Mouse (Mus musculus) kidney, adult 18-20 months (tissue): ENCODE measurements around the gene Rps10.
A peak's percentile ranks its signal among the peaks of the same experiment; 100 is the strongest.
"Not testable (repeated sequence)": the region's sequence is repeated elsewhere in the genome, so short reads cannot be mapped to it uniquely, and the experiment has no call there.

ENCODE experiments used
- DNase-seq: peaks from one replicate; pipeline ENCODE4 v3.0.0; 2021

Rps10 gene

DNA sequence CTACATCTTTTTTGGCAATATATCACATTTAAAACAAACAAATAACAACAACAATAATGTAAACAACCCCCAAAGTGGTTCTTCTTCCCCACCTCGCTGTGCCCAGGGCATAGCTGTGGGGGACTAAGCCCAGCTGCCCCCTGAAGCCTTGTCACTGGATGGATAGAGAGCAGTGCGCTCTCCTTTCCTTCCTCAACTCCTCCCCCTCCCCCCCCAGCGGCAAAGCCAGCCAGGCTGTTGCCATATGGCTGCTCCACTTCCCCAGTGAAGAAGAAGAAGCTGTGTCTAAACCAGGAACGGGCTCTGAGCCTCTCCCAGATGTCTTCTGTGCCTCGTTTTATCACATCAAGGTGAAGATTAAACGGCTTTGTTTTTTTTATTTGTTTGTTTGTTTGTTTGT, 6.6 kb upstream of the Rps10 start:
- no peak for DNase-seq

DNA sequence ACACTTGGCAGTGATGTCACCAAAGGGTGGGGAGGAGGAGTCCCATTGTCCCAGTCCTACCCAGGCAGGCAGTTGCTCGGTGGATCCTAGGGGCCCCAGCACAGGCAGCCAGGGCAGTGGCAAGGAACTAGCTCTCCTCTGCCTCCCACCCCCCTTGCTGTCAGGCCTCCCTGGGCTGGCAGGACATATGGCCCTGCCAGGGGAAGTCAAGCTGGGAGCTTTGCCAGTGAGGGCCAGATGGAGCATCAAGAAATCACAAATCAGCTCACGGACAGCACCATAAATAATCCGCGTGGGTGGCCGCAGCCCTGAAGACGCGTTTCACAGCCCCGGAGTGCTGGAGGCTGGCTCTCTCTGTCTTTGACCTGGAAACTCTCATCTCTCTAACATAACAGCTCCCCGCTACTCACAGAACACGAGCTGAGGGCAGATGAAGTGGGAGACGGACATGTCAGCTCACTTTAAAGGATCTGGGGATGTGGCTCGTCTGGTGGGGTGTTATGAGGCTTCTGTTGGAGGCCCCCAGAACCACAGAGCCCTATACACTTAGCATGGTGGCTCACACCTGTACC, 6.1 kb upstream of the Rps10 start:
- DNase-seq = no peak

- not testable (repeated sequence) for DNase-seq
Observed at GRCm38 (mm10) chr17:27639851-27640250, 3.4 kb upstream of the Rps10 start.

DNA sequence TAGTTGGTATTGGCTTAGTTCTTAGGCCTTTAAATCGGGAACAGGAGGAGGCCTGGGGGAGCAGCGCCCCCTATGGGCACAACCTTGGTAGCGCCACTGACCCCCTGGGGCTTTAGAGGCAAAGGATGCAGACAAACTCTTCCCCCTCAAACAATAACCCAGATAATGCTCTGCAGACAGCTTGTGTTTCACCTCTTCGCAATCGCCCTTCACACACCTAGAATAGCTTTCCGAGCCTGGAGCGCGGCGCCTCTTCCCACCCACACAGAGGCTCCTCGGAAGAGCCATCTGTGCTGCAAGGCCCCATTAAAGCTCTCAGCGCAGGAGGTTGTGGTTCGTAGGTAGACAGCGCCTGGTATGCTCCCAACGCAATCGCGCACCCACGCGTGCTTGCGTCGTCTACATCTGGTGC, 2.5 kb upstream of the Rps10 start:
- peak; percentile 34 for DNase-seq

DNA sequence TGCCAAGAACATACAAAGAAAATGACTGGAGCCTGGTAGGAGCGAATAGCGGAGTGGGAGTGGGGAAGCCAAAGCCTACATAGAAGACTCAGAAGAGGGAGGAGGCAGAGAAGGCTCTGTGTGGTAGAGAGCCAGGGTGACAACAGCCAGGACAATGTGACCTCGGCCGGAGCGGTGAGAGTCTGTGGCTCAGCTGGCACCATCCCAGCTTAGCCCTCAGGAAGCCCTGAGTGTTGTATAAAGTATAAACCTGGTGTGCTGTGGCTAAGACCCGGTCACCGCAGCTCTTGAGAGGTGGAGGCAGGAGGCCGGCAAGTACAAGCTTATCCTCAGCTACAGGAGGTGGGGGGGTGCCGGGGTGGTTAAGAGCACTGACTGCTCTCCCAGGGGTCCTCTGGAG, 864 bp upstream of the Rps10 start:
- no peak for DNase-seq

DNA sequence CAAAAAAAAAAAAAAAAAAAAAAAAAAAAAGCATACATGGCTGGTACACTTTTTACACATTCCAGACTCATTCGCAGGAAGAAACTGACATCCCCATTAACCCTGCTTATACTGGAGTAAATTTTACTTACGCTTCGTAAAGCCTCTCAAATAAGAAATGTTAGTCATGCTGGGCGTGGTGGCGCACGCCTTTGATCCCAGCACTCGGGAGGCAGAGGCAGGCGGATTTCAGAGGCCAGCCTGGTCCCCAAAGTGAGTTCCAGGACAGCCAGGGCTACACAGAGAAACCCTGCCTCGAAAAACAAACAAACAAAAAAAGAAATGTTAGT, 930 bp downstream of the Rps10 start:
- DNase-seq = not testable (repeated sequence)

GRCm38 (mm10) chr17:27634871-27635574, 1.4 kb downstream of the Rps10 start, which contains the start of gene RPS10-NUDT3:
Gene RPS10-NUDT3 (minus strand): TSS chr17:27635222.
- DNase-seq = peak; percentile 91

DNA sequence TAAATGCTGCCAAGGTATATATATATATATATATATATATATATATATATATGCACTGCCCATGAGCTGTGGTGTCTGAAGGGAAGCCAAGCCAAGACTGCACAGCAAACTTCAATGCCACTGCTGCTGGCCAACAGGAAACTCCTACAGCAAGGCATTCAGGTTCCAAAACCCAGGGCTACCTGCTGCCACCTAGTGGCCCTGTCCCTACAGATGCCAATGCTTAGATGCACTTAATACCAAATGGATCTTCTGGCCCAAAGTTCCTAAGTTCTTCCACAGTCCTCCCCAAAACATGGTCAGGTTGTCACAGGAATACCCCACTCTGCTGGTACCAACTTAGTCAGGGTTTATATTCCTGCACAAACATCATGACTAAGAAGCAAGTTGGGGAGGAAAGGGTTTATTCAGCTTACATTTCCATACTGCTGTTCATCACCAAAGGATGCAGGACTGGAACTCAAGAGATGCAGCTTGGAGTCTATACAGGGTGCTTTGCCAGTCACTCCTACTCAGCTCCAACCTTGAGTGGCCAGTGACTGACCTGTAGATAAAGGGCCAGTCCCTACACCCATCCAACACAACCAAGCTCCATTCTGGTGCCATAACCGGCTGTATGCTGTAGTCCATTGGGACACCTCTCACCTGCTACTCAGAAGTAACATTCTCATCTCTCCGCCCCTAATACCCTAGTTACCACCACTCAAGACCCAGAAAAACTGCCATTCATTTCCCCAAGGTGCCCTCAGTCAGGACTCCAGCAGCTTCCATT, 7.0 kb downstream of the Rps10 start:
- peak; percentile 88 for DNase-seq

- DNase-seq = no peak
Observed at GRCm38 (mm10) chr17:27628376-27628775, 8.1 kb downstream of the Rps10 start.

DNA sequence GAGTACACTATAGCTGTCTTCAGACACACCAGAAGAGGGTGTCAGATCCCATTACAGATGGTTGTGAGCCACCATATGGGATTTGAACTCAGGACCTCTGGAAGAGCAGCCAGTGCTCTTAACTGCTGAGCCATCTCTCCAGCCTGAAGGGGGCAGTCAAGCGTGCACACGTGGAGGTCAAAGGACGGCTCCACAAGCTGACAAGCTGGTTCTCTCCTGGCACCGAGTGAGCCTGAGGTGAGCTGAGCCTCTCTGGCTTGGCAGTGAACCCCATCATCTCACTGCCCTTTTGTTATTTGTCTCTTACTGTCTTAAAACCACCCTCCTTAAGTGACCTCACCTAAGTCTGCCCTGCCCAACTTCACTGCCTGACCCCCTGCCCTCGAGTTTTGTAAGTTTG, 9.0 kb downstream of the Rps10 start:
- peak; percentile 63 for DNase-seq

DNA sequence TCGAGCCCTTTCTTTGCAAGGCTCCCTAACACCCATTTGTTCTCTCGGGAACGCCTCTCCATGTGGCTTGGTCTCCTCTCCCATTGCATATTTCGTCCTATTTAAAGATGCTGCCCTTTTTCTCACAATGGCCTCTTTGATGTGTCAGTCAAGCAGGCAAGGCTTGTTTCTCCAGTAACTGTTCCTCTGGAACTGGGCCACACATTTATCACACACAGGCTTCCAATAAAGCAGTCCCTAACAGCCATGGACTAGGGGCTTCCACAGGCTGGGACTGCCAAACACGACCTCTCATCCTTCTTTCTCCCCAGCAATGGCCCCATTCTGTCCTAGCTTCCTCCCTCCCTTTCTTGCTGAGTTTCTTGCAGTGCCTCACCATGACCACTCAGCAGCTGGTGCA, 9.8 kb downstream of the Rps10 start:
- no peak for DNase-seq

DNA sequence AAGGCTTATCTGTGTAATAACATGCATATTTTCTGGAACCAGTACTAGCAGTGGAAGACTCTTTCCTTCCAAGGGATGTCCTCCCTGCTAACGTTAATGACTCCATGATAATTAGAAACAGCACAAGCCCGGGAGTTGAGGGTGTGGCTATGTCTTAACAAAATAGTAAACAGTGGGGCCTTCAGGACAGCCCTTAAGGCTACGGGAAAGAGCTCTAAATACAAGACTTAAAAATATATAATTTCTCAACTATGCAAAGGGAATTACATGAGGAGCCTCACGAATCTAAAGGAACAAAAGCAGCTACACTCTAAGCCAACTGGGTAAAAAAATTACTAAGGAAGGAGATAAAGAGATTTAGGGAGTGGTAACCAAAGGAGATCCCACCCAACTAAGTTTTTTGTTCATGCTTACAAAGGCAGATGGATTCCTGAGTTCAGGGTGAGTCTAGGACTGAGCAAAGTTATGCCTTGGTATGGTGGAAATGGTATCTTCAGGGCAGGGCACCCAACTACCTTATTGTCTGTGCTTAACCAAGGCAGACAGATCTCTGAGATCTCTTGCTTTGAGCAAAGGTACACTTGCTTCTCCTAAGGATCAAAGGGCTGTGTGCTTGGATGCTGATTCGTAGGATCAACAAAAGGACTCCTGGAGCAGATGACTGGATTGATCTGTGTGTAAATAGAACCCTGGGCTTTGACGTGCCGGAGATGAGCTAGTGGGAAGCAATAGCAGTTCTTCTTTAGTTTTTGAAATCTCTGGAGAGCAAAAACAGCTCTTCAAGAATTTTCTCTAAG, 10.8 kb downstream of the Rps10 start:
- DNase-seq = no peak

- peak; percentile 91 for DNase-seq
Observed at GRCm38 (mm10) chr17:27623360-27624326, 12.8 kb downstream of the Rps10 start, which contains the start of gene Nudt3. Gene Nudt3 (minus strand): TSS chr17:27623495.

DNA sequence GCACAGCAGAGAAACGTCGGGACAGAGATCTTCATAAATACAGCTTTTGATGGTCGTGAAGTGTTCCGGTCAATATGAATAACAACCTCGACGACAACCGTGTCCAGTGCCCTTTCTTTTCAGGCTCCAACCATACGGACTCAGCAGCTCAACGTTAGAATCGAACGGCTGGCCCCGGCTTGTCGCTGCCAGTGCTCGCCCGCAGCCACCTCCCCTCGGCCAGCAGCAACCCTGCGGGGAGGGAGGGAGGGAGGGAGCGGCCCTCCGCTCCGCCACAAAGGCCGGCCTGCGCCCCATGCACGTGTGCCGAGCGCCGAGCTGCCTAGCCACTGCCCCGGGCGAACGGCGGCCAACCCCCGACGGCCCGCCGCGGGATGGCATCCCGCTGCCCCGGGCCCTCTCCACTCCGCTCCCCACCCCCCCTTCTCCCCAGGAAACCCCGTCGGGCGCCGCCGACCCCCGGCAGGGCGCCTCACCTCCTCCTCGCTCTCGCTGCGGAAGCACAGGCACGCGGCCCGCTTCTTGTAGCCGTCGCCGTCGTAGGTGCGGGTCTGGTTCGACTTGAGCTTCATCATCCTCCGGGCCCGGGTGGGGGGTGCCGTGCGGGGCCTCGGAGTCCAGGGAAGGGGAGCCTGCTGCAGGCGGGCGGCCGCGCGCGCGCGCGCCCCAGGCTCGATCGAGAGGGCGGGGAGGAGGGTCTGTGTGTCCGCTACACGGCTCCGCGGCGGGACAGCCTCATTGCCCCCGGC, 13.7 kb downstream of the Rps10 start:
- DNase-seq = peak; percentile 52

- peak; percentile 21 for DNase-seq
Observed at GRCm38 (mm10) chr17:27621705-27622531, 14.6 kb downstream of the Rps10 start.

DNA sequence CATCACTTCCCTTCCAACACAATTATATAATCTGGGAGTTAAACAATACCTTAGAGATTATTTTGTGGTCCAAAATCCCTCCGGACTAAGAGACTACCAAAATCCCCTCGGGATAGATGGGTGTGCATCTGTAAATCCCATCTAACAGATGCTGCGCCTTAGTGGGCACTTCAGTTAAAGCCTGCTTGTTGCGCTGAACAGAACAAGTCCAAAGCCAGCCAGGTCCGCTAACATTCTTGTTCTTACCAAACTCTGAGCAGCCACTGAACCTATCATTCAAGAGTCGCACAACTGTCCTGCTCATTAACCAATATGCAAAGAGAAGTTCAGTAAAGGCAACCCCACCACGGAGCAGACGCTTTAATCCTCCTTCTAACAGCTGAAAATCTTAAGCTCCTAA, 15.3 kb downstream of the Rps10 start:
- DNase-seq = no peak

DNA sequence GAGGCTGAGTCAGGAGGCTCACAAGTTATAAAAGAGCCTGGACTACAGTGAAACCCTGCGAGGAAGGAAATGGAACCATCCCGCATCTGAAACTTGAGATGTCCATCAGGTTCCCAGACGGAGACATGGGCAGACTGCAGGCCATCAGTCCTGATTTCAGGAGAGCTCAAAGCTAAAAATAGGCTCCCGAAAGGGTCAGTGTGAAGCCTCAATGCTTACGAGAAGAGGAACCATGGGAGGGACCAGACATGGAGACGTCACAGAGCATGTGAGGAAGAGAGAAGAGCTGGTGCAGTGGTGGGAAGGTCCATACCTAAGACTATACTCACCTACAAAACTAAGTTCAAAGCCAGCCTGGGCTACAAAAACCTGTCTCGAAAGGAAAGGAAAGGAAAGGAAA, 21.1 kb downstream of the Rps10 start:
- no peak for DNase-seq

- DNase-seq = no peak
Observed at GRCm38 (mm10) chr17:27613016-27613415, 23.5 kb downstream of the Rps10 start.

- no peak for DNase-seq
Observed at GRCm38 (mm10) chr17:27611994-27612393, 24.5 kb downstream of the Rps10 start.

GRCm38 (mm10) chr17:27611519-27611884, 25.0 kb downstream of the Rps10 start:
- DNase-seq = no peak
